Mouse (Mus musculus): ENCODE measurements around the gene Klhl31.

DNA sequence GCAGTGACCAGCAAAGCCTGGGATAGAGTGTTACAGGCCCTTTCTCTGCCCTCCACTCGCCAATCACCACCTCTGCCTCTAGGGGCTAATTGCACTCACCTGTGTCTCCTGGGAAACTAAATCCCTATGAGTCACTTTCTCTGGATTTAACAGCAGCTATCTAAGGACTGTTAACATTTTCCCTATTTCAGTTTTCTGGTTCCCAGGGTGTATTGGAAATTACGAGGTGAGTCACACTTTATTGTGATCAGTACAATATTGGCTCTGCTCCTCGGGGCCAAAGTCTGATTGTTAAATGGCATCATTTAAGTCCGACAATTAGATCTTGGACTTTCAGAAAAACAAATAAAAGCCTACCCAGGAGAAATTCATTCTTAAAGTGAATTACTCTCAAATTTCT lies 24.0 kb upstream of the Klhl31 start:
- TF ChIP-seq POLR2A (IDR thresholded peaks at IDR 0.05; ENCODE audit: insufficient read length, low read depth) (no peak), TCF12 (IDR thresholded peaks at IDR 0.05; ENCODE audit: insufficient read depth, poor library complexity, severe bottlenecking) (no peak), USF1 (IDR thresholded peaks at IDR 0.05; ENCODE audit: low read depth) (no peak), CEBPB (IDR thresholded peaks at IDR 0.05; ENCODE audit: insufficient read depth, poor library complexity, severe bottlenecking) (no peak), POLR2AphosphoS2 (IDR thresholded peaks at IDR 0.05; ENCODE audit: insufficient read length, low read depth) (no peak), MYOG (IDR thresholded peaks at IDR 0.05; ENCODE audit: control insufficient read depth in 1 of 3, insufficient read depth in 1 of 3, insufficient read length in 2 of 3, low read depth in 2 of 3) (no peak), E2F4 (IDR thresholded peaks at IDR 0.05; ENCODE audit: insufficient read depth) (no peak), MAX (IDR thresholded peaks at IDR 0.05; ENCODE audit: low read depth) (no peak), MYOD1 (IDR thresholded peaks at IDR 0.05; ENCODE audit: control insufficient read depth in 1 of 3, insufficient read length in 2 of 3, low read depth in 2 of 3) (no peak), TCF3 (IDR thresholded peaks at IDR 0.05; ENCODE audit: insufficient read length, low read depth) (no peak)
